Mouse (Mus musculus) left cerebral cortex, postnatal 10 days (tissue): ENCODE results near the gene Chka. TPM values are rescaled to one million over a fixed set of nuclear protein-coding genes. Genes with fewer than 3 reads are reported as not detected.

Source experiments
- DNase-seq, 2 experiments: peaks; one replicate each; pipeline ENCODE4 v3.0.0; 2021 to 2022; ENCODE audit warnings: low spot score in 2 of 2, mixed read lengths in 1 of 2; ENCODE audit errors: extremely low spot score in 1 of 2
- intact Hi-C: fragments of 180-260 bp; cut with DNase I; formaldehyde crosslinking; loops from one replicate; pipeline ENCODE4 v1.15.1; 2025
- total RNA-seq, 2 experiments: library from RNA; stranded (reverse); gene quantifications; 2 replicates each; pipeline ENCODE4 v1.2.3; 2021

Chka gene
- total RNA-seq, 2 experiments from 2014 or later: 77.3 to 93.0 TPM

GRCm38 (mm10) chr19:3875045-3875444 lies 23.5 kb downstream of the Chka start:
- intact Hi-C loops: no loop called here

GRCm38 (mm10) chr19:3880054-3880848 lies 28.7 kb downstream of the Chka start:
- DNase-seq: no peak
- intact Hi-C loops: no loop called here

More at GRCm38 (mm10) chr19:3875045-3875444, 23.5 kb downstream of the Chka start:
- DNase-seq: no peak

GRCm38 (mm10) chr19:3882214-3882613 lies 30.6 kb downstream of the Chka start:
- intact Hi-C loops: no loop called here
- DNase-seq: no peak

GRCm38 (mm10) chr19:3884325-3884990 lies 32.9 kb downstream of the Chka start:
- intact Hi-C loops: no loop called here
- no peak for DNase-seq

GRCm38 (mm10) chr19:3889096-3889495 lies 37.5 kb downstream of the Chka start:
- intact Hi-C loops: no loop called here
- DNase-seq: no peak

- DNase-seq: no peak
- intact Hi-C loops: no loop called here
Measured at GRCm38 (mm10) chr19:3890181-3890580, 38.6 kb downstream of the Chka start.

GRCm38 (mm10) chr19:3893545-3894116 lies 42.1 kb downstream of the Chka start:
- DNase-seq: no peak
- intact Hi-C loops: no loop called here

- intact Hi-C loops: no loop called here
- DNase-seq: no peak
Measured at GRCm38 (mm10) chr19:3894294-3894693, 42.7 kb downstream of the Chka start.

- no peak for DNase-seq
Measured at GRCm38 (mm10) chr19:3895171-3895631, 43.6 kb downstream of the Chka start.

GRCm38 (mm10) chr19:3896208-3896607 lies 44.6 kb downstream of the Chka start:
- no peak for DNase-seq
- intact Hi-C loops: no loop called here

More at GRCm38 (mm10) chr19:3895171-3895631, 43.6 kb downstream of the Chka start:
- intact Hi-C loops: no loop called here

GRCm38 (mm10) chr19:3897557-3897956 lies 46.0 kb downstream of the Chka start:
- no peak for DNase-seq
- intact Hi-C loops: no loop called here

- intact Hi-C loops: no loop called here
- DNase-seq: no peak
Measured at GRCm38 (mm10) chr19:3898952-3899351, 47.4 kb downstream of the Chka start.

GRCm38 (mm10) chr19:3899618-3900017 lies 48.0 kb downstream of the Chka start:
- DNase-seq: no peak
- intact Hi-C loops: no loop called here

- DNase-seq: no peak
- intact Hi-C loops: no loop called here
Measured at GRCm38 (mm10) chr19:3902966-3903365, 51.4 kb downstream of the Chka start.

GRCm38 (mm10) chr19:3903648-3904362 lies 52.2 kb downstream of the Chka start:
- intact Hi-C loops: no loop called here
- no peak for DNase-seq

- no peak for DNase-seq
- intact Hi-C loops: no loop called here
Measured at GRCm38 (mm10) chr19:3904363-3904675, 52.7 kb downstream of the Chka start.

- intact Hi-C loops: no loop called here
- DNase-seq: no peak
Measured at GRCm38 (mm10) chr19:3905261-3905969, 53.8 kb downstream of the Chka start.

GRCm38 (mm10) chr19:3906326-3906725 lies 54.8 kb downstream of the Chka start:
- DNase-seq: no peak
- intact Hi-C loops: no loop called here
